Mouse (Mus musculus): Measurements from ENCODE around the gene Eef1akmt2.

Eef1akmt2 gene

DNA sequence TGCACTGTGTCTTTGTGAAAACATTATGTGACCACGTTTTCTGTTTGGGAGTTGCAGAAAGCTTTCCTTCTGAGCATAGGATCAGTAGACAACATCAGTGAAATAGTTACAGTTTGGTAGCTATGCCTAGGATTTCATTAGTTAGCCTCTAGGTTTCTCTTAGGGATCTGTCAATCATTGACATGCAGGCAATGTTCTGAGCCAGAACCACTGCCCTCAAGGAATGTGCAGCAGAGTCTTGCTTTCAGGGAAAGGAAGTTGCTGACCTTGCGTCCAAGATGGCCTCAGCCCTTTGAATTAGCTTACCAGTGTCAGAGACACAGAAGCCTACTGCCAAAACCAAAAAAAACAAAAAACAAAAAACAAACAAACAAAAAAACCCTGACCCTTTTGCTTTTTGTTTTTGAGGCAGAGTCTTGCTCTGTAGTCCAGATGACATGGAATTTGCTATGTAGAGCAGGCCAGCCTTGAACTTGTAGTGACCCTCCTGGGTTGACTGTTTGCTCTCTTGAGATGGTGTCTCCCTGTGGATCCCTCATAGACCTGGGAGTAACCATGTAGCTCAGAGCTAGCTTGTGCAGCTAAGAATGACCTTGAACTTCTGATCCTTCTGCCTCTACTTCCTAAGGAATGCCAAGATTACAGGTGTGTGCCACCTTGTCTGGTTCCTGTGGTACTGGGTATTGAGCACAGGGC, 23.1 kb upstream of the Eef1akmt2 start:
- no peak for ATAC-seq (ENCODE audit: insufficient number of reproducible peaks, low FRiP score, low TSS enrichment)

GRCm38 (mm10) chr7:132873043-132873442, 20.6 kb upstream of the Eef1akmt2 start:
- no peak for ATAC-seq (ENCODE audit: insufficient number of reproducible peaks, low FRiP score, low TSS enrichment)

GRCm38 (mm10) chr7:132866316-132866715, 13.8 kb upstream of the Eef1akmt2 start:
- ATAC-seq (ENCODE audit: insufficient number of reproducible peaks, low FRiP score, low TSS enrichment) = no peak

GRCm38 (mm10) chr7:132859042-132859958, 6.8 kb upstream of the Eef1akmt2 start, which contains the start of gene Abraxas2:
TSS of gene Abraxas2 (plus strand) at chr7:132859225.
- peak; percentile 93 for ATAC-seq (ENCODE audit: insufficient number of reproducible peaks, low FRiP score, low TSS enrichment)

DNA sequence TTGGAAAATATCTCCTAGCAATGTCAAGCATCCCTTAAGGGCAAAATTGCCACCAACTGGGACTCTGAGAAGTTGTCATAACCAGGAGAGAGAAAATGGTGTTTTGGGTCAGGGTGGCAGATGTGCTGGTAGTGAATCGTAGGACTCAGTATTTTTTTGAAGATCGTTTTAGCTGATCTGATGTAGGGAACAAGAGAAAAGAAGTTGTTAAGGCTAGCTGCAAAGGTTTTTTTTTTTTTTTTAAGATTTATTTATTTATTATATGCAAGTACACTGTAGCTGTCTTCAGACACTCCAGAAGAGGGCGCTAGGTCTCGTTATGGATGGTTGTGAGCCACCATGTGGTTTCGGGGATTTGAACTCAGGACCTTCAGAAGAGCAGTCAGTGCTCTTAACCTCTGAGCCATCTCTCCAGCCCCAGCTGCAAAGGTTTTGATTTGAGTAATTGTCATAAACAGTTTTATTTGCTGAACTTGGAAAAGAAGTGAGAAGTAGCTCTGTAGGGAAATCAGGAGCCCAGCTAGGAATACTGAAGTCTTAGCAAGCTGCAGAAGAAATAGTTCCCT, 5.7 kb upstream of the Eef1akmt2 start:
- no peak for ATAC-seq (ENCODE audit: insufficient number of reproducible peaks, low FRiP score, low TSS enrichment)

DNA sequence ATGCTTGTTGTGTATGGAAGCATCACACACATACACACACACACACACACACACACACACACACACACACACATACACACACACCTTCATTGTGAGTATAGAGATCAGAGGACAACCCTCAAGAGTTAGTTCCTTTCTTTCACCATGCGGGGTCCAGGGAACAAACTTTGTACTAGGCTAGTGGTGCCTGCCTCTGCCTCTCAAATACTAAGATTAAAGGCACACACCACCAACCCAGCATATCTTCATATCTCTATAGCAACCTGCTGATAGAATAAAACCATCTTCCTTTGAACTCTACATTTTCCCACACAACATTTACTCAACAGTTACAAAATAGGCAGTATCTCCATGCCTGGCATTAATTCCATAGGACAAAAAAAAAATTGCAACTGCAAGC, 3.6 kb upstream of the Eef1akmt2 start:
- ATAC-seq (ENCODE audit: insufficient number of reproducible peaks, low FRiP score, low TSS enrichment) = no peak

- ATAC-seq (ENCODE audit: insufficient number of reproducible peaks, low FRiP score, low TSS enrichment) = no peak
These were observed 1.5 kb upstream of the Eef1akmt2 start for GRCm38 (mm10) chr7:132853946-132854345.

DNA sequence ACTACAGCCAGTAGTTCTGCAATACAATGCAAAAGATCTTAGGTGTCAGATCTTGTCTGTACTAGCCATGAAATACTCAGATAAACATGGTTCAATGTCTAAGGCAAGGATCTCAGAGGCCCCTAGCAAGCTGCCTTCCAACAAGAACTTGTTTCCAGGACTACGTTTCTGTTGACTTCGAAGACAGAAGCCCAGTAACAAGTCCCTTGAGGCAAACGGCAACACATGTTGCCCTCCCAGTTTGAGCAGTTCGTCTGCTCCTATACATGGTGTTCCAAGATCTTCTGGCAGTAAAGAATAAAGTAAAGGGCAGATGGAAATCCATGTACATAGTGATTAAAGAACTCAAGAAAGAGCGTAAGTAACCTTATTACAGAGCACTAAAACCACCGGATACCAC, 888 bp upstream of the Eef1akmt2 start:
- no peak for ATAC-seq (ENCODE audit: insufficient number of reproducible peaks, low FRiP score, low TSS enrichment)

- ATAC-seq (ENCODE audit: insufficient number of reproducible peaks, low FRiP score, low TSS enrichment) = no peak
These were observed 9.3 kb downstream of the Eef1akmt2 start for GRCm38 (mm10) chr7:132843152-132843551.

DNA sequence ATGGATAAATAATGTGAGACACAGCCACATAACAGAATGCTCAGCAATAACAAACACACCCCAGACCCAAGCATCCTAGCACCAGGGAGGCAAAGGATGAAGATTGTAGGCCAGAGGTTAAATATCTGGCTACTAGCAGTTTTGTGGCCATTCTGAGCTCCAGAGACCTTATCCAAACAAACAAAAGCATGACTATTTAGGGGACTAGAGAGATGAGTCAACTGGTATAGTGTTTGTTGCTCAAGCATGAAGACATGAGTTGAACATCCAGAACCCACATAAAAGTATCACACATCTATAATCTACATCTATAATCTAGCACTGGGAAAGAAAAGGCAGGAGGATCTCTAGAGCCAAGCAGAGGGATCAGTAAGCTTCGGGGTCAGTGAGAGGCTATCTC, 10.0 kb downstream of the Eef1akmt2 start:
- no peak for ATAC-seq (ENCODE audit: insufficient number of reproducible peaks, low FRiP score, low TSS enrichment)

- ATAC-seq (ENCODE audit: insufficient number of reproducible peaks, low FRiP score, low TSS enrichment) = no peak
These were observed 11.2 kb downstream of the Eef1akmt2 start for GRCm38 (mm10) chr7:132841287-132841686.

DNA sequence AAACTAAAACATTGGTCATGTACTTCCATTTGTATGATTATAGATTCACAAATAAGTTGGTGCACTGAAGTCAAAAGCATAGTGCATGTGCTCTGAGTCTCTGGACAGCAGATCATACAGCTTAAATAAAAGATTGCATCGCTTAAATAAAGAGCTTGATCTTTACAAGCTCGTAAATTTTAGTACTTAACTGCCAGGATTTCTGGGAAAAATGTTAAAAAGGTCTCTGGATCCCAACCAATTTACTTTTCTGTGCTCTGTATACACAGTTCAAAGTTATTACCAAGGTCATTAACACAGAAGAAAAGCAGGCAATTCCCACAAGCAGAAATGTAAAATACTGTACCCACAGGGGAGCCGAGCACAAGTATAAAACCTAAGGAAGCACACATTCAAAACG, 21.5 kb downstream of the Eef1akmt2 start:
- no peak for ATAC-seq (ENCODE audit: insufficient number of reproducible peaks, low FRiP score, low TSS enrichment)

- no peak for ATAC-seq (ENCODE audit: insufficient number of reproducible peaks, low FRiP score, low TSS enrichment)
These were observed 28.0 kb downstream of the Eef1akmt2 start for GRCm38 (mm10) chr7:132824346-132825022.

DNA sequence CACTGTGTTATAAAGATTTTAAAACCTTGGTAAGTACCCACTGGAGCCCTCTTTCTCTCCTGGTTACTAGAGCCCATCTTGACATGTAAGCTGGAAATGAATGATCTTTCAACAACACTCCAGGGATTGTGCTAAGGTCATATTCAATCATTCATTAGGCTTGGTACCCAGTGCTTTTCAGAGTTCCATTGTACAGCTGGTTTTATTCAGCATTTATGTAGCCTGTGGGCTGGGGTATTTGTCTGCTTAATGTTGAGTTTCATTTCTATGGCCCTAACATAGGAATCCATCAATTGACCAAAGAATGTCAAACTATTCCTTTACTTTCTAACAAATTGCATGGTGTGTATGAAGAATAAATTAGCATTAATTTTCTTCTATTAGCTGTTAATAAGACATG, 28.6 kb downstream of the Eef1akmt2 start:
- no peak for ATAC-seq (ENCODE audit: insufficient number of reproducible peaks, low FRiP score, low TSS enrichment)

- ATAC-seq (ENCODE audit: insufficient number of reproducible peaks, low FRiP score, low TSS enrichment) = no peak
These were observed 31.8 kb downstream of the Eef1akmt2 start for GRCm38 (mm10) chr7:132820692-132821091.

DNA sequence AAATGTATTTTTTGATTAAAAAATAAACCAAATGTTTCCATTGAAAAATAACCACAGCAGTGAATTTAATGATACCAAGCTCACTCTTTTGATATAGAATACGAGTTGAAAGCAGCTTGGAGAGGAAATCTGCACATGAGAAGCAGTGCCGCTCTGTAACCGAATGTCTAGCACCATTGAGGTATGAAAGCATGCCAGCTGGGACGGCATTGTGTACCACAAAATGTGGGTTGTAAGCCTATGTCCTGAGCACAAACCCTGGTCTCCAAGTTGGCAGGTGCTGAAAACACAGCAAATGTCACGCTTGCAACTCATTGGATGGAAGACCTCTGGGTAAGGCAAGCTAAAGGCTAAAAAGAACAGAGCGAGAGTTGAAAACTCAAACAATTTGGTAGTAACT, 35.4 kb downstream of the Eef1akmt2 start:
- no peak for ATAC-seq (ENCODE audit: insufficient number of reproducible peaks, low FRiP score, low TSS enrichment)

GRCm38 (mm10) chr7:132816528-132816927, 35.9 kb downstream of the Eef1akmt2 start:
- ATAC-seq (ENCODE audit: insufficient number of reproducible peaks, low FRiP score, low TSS enrichment) = no peak

- ATAC-seq (ENCODE audit: insufficient number of reproducible peaks, low FRiP score, low TSS enrichment) = no peak
These were observed 37.4 kb downstream of the Eef1akmt2 start for GRCm38 (mm10) chr7:132815081-132815480.

DNA sequence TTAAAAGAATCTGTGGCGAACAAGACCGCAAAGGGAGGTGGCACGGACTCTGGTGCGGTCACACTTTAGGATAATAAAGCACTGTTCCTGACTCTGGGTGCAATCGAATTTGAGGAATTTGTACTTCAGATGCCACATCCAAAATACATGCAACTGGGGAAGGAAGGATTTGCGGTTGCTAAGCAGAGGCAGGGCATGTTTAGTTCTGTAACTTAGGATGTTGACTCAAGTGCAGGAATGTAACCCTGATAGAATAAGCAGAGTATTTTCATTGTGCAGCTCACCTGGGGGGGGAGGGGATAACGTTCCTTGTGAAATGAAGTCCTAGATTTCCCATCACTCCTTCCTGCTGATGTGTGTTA, 38.4 kb downstream of the Eef1akmt2 start:
- ATAC-seq (ENCODE audit: insufficient number of reproducible peaks, low FRiP score, low TSS enrichment) = no peak

GRCm38 (mm10) chr7:132813416-132814088, 38.9 kb downstream of the Eef1akmt2 start, which contains the start of gene Fam53b:
TSS of gene Fam53b (minus strand) at chr7:132813886.
- peak; percentile 54; the same call in 1 of the 2 replicates for ATAC-seq (ENCODE audit: insufficient number of reproducible peaks, low FRiP score, low TSS enrichment)
